Mouse (Mus musculus) large intestine, adult 2 months (tissue): ENCODE results near the gene Klhdc7a. TPM values are rescaled to one million over a fixed set of nuclear protein-coding genes. Genes with fewer than 3 reads are reported as not detected.
"Not testable (repeated sequence)": the region's sequence is repeated elsewhere in the genome, so short reads cannot be mapped to it uniquely, and the experiment has no call there.

Experiments used
- DNase-seq: peaks from one replicate; pipeline ENCODE4 v3.0.0-alpha.2; 2012; ENCODE audit warnings: low read depth, low spot score
- WGBS: fragments of 180-500 bp; shearing (Covaris S2); methylation state at CpG from one replicate; pipeline ENCODE4 v1.1.7; 2018; 5-methylcytosine and 5-hydroxymethylcytosine counted together
- polyA plus RNA-seq: library from polyadenylated mRNA; depleted of rRNA; stranded (reverse); fragments of >200 nt; gene quantifications from 2 replicates; pipeline ENCODE4 v1.2.3, GENCODE M21; 2012

Klhdc7a gene
- polyA plus RNA-seq, 1 experiment = 0.52 TPM

- not testable (repeated sequence) for DNase-seq
- WGBS = 73% methylated on average over 11 of the region's 11 CpGs
These were observed 6.5 kb downstream of the Klhdc7a start for GRCm38 (mm10) chr4:139961329-139961728.

- DNase-seq = no peak
These were observed 7.0 kb downstream of the Klhdc7a start for GRCm38 (mm10) chr4:139960724-139961315.

GRCm38 (mm10) chr4:139960086-139960713 is 7.6 kb downstream of the Klhdc7a start:
- DNase-seq = no peak
- WGBS = 93% methylated on average over 12 of the region's 12 CpGs

More at GRCm38 (mm10) chr4:139960724-139961315, 7.0 kb downstream of the Klhdc7a start:
- 52% methylated on average over 10 of the region's 10 CpGs for WGBS

- no peak for DNase-seq
- WGBS = 92% methylated on average over 3 of the region's 3 CpGs
These were observed 8.6 kb downstream of the Klhdc7a start for GRCm38 (mm10) chr4:139959188-139959587.

GRCm38 (mm10) chr4:139950876-139951485 is 16.8 kb downstream of the Klhdc7a start:
- WGBS = 57% methylated on average over 6 of the region's 7 CpGs
- no peak for DNase-seq

GRCm38 (mm10) chr4:139950431-139950848 is 17.4 kb downstream of the Klhdc7a start:
- DNase-seq = no peak
- 3% methylated on average over 20 of the region's 20 CpGs for WGBS

- no peak for DNase-seq
- 38% methylated on average over 7 of the region's 7 CpGs for WGBS
These were observed 19.2 kb downstream of the Klhdc7a start for GRCm38 (mm10) chr4:139948591-139948990.

GRCm38 (mm10) chr4:139947341-139947740 is 20.5 kb downstream of the Klhdc7a start:
- no peak for DNase-seq
- 97% methylated on average over 2 of the region's 2 CpGs for WGBS

GRCm38 (mm10) chr4:139941831-139942230 is 26.0 kb downstream of the Klhdc7a start:
- DNase-seq = no peak
- 76% methylated on average over 2 of the region's 2 CpGs for WGBS

GRCm38 (mm10) chr4:139935557-139935956 is 32.3 kb downstream of the Klhdc7a start:
- WGBS = 73% methylated on average over 3 of the region's 3 CpGs
- DNase-seq = no peak

GRCm38 (mm10) chr4:139932970-139933801 is 34.6 kb downstream of the Klhdc7a start:
- 76% methylated on average over 18 of the region's 18 CpGs for WGBS
- no peak for DNase-seq

- WGBS = 18% methylated on average over 12 of the region's 12 CpGs
- DNase-seq = no peak
These were observed 35.9 kb downstream of the Klhdc7a start for GRCm38 (mm10) chr4:139931790-139932510.

- no peak for DNase-seq
- 18% methylated on average over 7 of the region's 7 CpGs for WGBS
These were observed 36.9 kb downstream of the Klhdc7a start for GRCm38 (mm10) chr4:139930885-139931284.

GRCm38 (mm10) chr4:139926161-139926561 is 41.7 kb downstream of the Klhdc7a start:
- DNase-seq = no peak
- WGBS = 10% methylated on average over 11 of the region's 11 CpGs

- no peak for DNase-seq
- WGBS = 20% methylated on average over 34 of the region's 34 CpGs
These were observed 42.3 kb downstream of the Klhdc7a start for GRCm38 (mm10) chr4:139925275-139926160.

GRCm38 (mm10) chr4:139916731-139917130 is 51.1 kb downstream of the Klhdc7a start:
- no peak for DNase-seq
- WGBS = 69% methylated on average over 7 of the region's 7 CpGs
